Mouse (Mus musculus): Measurements from ENCODE around the gene Mymx. TPM values are rescaled to one million over a fixed set of nuclear protein-coding genes. Genes with fewer than 3 reads are reported as not detected.

The Mymx gene
- polyA plus RNA-seq, 1 experiment from 2014 or later = 1.7 TPM

GRCm38 (mm10) chr17:45612008-45612407 lies 10.1 kb upstream of the Mymx start:
- DNase-seq (ENCODE audit: low spot score) = peak; percentile 1

DNA sequence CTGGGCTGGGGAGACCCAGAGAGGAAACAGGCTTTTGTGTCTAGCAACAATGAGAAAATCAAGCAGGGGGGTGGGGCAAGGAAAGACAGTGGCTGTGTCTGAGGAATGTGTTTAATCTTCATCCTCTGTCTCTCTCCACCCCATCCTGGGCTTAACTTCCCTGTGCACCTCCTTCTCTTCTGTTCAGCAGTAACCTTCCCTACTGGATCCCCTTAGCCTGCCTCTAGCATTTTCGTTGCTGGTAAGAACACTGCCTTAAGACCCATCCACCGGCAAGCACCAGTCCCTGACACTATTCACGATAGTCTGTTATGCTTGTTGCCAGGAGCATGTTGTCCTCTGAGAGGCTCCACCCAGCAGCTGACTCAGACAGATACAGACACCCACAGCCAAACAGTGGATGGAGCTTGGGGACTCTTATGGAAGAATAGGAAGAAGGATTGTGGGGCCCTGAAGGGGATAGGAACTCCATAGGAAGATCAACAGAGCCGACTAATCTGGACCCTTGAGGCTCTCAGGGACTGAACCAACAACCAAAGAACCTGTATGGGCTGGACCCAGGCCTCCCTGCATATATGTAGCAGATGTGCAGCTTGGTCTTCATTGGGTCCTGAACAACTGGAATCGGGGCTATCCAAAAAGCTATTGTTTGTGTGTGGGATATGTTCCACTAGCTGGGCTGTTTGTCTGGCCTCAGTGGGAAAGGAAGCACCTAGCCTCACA lies 8.4 kb upstream of the Mymx start:
- no peak for DNase-seq (ENCODE audit: low spot score)

DNA sequence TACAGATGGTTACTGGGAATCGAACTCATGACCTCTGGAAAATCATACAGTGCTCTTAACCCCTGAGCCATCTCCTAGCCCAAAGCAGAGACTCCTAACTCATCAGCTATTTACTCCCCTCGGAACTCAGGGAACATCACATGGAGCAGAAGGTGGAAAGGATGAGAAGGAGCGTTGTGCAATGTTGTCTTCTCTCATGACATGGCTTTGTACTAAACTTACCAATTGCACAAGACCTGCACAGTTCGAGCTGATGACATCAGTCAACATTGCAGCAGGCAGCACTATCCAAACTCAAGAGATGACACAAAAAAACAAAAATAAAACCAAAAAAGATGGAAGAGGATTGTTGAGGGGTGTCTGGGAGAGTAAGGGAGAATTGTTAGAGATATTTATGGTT lies 6.5 kb upstream of the Mymx start:
- DNase-seq (ENCODE audit: low spot score) = no peak

GRCm38 (mm10) chr17:45606992-45607879 lies 5.3 kb upstream of the Mymx start:
- DNase-seq (ENCODE audit: low spot score) = no peak

- DNase-seq (ENCODE audit: low spot score) = no peak
These were observed 1.1 kb upstream of the Mymx start for GRCm38 (mm10) chr17:45602984-45603383.

- peak; percentile 1 for DNase-seq (ENCODE audit: low spot score)
These were observed 577 bp downstream of the Mymx start for GRCm38 (mm10) chr17:45601325-45601724.

GRCm38 (mm10) chr17:45600267-45600666 lies 1.6 kb downstream of the Mymx start:
- DNase-seq (ENCODE audit: low spot score) = peak; percentile 1

- no peak for DNase-seq (ENCODE audit: low spot score)
These were observed 2.3 kb downstream of the Mymx start, which contains the start of gene Slc29a1 for GRCm38 (mm10) chr17:45599446-45600242. Gene Slc29a1, minus strand, starts transcription at chr17:45599606.

- no peak for DNase-seq (ENCODE audit: low spot score)
These were observed 3.0 kb downstream of the Mymx start for GRCm38 (mm10) chr17:45598891-45599290.

DNA sequence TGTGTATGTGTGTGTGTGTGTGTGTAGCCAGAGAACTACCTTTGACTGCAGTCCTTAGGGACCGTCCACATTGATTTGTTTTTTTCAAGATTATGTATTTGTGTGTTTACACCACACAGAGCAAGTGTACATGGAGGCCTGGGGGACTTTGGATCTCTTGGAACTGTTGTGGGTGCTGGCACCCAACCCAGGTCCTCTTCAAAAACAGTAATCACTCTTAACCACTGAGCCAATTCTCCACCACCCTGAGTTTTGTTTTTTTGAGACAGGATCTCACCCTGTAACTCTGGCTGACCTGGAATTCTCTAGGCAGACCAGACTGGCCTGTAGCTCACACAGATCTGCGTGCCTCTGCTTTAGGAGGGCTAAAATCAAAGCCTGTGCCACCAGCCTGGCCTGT lies 3.5 kb downstream of the Mymx start:
- no peak for DNase-seq (ENCODE audit: low spot score)

DNA sequence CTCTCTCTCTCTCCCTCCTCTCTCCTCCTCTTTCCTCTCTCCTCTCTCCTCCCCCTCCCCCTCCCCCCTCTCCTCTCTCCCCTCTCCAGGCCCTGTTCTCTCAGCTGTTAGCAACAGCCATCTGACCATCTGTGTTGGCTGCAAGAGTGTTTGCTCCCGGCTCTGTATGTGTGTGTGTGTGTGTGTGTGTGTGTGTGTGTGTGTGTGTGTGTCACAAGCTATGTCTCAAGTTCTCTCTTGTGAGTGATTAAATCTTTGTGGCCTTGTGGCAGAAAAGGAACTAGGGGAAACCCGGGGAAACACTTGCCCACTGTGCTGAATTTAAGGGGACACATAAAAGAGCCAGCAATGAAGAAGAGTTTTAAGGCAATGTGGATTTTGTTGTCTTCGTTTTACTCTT lies 4.1 kb downstream of the Mymx start:
- DNase-seq (ENCODE audit: low spot score) = peak; percentile 24

DNA sequence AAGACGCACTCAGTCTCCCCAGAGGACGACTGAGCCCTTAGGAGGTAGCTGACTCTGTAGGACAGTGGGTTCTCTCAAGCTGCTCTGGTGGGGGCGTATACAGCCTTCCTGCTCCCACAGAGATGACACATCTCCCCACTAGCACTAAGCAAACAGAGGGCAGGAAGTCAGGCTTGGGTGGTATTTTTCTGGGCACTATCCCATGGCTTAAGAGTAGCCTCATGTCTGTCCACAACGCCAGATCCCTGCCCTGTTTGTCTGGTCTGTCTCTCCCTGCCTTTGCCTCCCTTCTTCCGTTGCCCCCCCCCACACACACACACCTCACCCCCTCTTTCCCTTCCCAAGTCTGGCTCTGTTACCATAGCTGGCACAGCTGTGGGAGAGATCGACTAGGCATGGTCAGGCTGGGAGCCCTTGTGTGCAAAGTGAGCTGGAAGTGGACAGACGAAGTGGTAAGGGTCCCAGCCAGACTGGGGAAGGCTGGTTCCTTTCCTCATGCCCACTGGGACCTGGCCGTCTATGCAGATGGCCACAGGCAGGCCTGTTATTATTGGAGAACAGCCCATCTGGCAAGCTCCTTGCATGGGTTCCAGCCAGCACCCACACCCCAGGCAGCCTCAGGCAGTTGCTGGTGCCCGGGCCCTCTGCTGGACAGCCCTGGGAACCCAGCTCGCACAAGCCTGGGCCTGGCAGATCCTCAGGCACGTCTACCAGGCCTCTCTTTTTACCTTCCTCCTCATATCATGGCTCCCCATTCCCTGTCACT lies 5.1 kb downstream of the Mymx start:
- DNase-seq (ENCODE audit: low spot score) = peak; percentile 60

DNA sequence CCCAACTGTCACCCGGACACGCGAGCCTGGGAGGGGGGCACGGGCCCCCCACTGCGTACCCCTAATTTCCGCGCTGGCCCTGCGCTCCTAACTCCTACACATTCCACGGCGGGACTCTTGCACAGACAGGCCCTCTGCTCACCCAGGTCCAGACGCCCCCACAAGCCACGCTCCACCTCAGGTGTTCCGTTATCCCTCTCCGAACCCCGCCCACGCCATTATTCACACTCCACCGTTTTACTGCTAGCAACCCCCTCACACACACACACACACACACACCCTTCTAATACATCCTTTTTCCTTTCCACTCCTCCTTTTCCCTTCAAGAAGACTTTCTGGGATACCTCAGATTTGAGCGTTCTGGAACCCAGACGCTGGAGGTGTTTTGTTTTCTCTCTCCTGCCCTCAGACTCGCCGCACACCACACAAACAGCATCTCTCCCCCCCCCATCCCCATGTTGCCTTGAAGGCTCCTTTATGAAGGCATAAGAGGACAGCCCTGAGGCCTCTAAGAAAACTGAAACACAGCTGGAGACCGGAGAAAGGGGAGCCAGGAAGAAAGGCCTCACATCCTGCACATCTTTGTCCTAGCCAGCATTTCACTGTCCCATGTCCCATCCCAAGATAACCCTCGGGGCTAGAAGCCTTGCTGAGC lies 6.0 kb downstream of the Mymx start:
- DNase-seq (ENCODE audit: low spot score) = peak; percentile 18

GRCm38 (mm10) chr17:45594881-45595735 lies 6.8 kb downstream of the Mymx start:
- DNase-seq (ENCODE audit: low spot score) = peak; percentile 79

DNA sequence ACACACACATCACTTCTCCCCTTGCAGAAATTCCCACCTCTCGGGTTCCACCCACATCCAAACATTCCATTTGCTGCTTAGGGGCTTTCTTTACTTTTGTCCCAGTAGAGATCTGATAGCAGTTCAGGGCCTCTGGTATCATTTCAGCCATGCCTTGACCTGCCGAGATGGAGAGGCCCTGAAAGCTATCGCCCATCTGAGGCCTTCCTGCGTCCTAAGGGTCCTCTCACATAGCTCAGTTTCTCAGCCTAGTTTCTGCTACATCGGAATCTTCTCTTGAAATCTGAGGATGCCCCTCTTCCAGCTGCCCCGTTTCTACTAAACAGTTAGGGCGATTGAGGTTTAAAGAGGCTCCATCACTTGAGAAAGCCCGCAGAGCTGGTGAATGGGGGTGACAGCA lies 7.7 kb downstream of the Mymx start:
- peak; percentile 2 for DNase-seq (ENCODE audit: low spot score)

DNA sequence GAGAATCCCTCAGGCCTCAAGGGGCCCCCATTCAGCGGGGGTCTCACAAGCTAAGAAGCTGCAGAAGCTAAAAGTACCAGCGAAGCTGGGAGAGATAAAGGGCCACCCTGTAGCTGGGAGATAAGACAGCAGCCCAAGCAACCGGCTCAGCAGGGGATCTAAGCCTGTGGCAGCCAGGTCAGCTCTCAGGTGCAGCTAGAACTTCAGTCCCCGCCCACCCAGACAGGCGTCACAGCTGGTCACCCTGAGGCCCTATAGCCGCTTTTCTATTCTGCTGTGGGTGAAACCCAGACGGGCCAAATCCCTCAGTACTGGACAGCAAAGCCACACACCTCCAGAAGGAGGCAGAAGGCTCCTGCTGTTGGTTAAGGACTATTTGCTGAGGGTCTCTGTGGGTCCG lies 8.4 kb downstream of the Mymx start:
- no peak for DNase-seq (ENCODE audit: low spot score)

DNA sequence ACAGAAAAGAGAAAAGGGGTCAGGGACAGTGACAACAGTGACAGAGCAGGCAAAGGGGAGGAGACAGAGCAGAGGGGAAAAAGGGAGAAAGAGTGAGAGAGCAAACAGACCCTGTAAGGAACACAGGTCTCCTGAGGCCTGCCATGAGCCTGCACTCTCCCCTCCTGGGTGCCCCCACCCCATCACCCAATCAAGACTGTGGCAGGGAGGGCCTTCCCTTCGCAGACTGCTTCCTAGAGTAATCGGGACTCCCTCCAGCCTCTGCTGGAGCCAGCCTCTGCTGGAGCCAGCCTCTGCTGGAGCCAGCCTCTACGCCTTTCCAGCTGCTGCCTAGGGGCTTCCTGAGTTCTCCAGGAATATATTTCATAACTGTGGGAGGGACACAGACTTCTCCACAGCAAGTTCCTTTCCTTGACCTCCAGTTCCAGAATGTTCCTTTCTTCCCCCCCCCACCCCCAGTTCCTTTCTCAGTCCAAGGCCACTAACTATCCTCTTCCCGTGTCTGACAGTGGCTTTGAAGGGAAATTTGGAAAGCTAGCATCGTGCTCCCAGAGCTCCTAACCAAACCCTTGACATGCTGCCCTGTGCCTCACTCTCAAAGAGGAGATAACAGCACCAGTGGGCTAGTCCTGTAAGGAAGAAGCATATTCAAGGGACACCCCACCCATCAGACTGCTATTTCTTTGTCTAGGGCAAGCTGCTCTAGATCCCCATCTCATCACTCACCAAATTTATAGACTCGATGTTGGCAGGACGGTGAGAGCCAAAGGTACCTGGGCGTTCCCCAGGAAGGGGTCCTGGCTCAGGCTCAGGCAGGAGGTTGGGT lies 9.1 kb downstream of the Mymx start:
- DNase-seq (ENCODE audit: low spot score) = peak; percentile 17

Measured in thymus, postnatal 0 days (tissue).